Mouse (Mus musculus): ENCODE results near the gene Tpcn1.
A peak's percentile ranks its signal among the peaks of the same experiment; 100 is the strongest.

The Tpcn1 gene

DNA sequence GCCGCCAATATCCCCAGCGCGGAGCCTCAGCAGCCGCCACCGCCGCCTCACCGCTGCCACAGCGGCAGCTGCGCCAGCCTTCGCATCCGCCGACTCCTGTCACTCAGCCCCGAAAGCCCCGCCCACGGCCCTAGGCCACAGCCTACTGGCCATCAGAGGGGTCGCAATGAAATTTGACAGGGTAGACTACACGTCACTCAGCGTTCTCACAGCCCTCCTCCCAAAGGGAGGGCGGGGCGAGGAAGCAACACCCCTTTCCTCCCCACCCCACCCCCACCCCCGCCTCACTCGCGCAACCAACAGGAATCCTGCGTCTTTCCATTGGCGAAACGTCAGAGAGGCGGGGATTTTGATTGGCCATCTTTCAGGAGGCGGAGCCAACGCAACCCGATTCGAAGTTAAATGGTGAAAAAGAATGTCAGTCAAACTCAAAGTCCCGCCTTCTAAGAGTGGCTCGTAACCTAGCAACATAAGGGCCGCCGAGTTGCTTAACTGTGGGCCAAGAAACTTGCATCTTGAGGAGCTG, at the start of gene Tpcn1, which contains the start of gene Iqcd:
Tpcn1 (minus strand) TSS at position 105 of the 526 bp plus-strand sequence.
Iqcd (plus strand) TSS at position 448 of the 526 bp plus-strand sequence.
- peak; percentile 99 for DNase-seq

DNA sequence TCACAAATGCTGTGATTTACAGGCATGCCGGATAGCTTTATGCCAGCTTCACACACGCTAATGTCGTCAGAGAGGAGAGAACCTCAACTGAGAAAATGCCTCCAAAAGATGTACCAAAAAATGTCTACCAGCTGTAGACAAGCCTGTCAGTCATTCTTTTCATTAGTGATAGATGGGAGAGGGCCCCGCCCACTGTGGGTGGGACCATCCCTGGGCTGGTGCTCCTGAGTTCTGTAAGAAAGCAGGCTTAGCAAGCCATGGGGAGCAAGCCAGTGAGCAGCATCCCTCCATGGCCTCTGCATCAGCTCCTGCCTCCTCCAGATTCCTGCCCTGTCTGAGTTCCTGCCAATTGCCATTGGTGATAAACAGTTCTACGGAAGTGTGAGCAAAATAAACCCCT, 47.2 kb upstream of the Tpcn1 start:
- no peak for DNase-seq

DNA sequence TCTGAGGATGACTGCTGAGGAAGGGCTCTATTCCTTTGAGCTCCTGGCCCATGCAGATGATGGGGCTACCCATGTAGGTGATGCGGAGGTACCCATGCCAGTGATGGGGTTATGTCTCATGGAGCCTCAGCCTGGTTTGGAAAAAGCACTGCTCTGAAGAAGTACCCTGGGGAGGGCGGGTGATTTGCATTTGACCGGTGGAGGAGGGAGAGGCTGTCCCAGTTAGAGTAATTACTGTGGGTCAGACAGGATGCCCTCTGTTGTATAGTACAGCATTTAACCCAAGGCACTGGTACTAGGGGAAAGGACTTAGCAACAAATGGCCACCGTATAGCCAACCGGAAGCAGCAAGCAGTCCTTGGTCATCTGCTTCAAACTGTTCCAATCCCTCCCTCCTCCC, 46.4 kb upstream of the Tpcn1 start:
- DNase-seq, result no peak

DNA sequence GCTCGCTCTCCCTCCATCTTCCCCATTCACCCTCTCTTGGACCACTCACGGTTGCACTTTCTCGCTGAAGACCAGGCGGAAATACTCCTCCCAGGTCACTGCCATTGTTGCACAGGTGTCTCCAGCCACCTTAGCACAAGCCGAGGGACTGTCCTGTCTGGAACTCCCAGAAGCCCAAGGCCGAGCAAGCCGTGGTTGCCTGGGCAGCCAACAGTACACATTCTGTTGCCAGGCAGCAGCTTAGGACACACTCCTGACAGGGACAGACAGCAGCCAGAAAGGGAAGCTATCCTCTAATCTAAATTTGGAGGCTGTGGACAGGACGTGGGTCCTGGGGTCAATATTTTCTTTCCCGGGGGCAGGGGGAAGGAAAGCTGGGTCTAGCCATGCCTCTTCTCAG, 45.7 kb upstream of the Tpcn1 start, which contains the start of gene Cfap73:
Cfap73 (minus strand) TSS at position 105 of the 400 bp plus-strand sequence.
- DNase-seq, result peak in 1 of 2 experiments; percentile 36

DNA sequence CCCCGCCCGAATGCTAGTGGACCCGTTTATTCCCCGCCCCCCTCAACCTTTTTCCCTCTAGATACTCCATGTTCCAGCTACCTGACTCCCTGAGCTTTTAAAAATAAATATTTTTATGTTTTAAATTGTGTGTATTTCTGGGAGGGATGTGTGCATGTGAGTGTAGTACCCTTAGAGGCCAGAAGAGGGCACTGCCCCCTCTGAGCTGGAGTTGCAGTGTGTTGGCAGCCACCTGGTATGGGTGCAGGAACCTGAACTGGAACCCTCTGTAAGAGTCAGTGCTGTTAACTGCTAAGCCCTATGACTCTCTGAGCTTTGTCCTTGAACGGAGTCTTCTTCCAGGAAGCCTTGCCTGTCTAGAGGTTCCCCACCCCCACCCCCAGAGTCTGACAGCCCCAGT, 43.4 kb upstream of the Tpcn1 start:
- DNase-seq, result no peak

DNA sequence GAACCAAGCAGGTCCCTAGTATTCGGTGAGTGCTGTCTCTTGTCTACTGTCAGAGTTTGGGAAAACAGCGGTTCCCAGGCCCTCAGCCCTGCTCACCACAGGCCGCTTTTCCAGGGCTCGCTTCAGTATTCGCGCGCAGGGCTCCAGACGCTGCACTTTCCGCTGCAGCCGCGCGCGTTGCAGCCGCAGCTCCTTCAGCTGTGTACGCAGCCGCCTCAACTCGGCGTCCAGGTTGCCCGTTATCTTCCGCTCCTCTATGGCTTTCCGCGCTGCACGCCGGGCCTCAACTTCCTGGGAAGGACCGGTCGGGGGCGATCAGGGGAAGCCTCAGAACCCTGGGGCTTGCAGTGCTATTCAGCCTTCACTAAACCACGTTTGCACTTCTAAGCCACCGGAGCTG, 42.7 kb upstream of the Tpcn1 start:
- DNase-seq, result no peak

DNA sequence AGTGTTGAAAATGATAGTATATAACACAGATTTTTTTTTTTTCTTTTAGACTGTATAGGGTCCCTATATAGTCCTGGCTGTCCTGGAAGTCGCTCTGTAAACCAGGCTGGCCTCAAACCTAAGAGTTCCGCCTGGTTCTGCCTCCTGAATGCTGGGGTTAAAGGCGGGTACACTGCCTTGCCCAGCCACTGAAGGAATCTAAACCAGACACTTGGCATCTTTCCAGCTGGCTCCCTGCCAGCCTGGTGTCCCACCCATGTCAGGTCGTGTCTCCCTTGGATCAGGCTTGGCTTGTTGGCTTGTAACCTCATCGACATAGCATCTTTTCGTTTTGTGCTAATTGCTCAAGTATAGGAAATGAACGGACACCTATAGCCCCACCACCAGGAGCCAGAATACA, 40.2 kb upstream of the Tpcn1 start:
- DNase-seq, result no peak

DNA sequence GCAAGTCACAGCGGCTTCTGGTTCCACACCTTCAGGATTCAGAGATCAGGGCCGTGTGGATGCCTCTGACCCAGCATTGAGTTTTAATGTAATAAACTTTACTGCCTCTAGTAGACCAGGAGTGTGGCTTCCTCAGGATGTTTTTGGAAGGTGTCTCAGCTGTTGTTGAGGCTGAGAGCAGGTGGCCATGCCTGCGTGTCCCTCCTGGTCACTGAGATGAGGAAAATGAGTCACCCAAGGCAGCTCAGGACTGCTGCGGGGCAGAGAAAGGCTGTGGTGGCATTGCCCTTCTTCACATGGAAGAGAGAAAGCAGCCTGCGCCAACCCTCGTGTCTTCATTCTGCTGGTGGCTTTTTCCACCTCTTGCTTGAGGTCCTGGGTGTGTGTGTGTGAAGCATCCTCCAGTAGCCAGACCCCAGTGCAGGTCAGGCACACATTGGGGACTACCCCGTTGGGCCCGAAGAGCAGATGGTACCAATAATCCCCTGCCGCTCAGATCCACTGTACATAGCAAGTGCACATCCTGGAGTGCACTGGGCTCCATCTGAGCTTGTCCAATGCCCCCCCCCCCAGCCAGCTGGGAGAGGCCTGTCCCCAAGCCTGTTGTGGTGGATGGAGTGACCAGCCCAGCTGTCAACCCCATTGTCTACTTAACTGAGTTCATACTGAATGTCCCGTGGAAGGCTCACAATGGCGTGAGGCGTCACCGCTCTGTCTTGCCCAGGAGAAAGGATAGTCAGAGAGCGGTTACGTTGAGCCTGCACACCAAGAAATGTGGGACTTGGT, 39.2 kb upstream of the Tpcn1 start:
- DNase-seq, result no peak

DNA sequence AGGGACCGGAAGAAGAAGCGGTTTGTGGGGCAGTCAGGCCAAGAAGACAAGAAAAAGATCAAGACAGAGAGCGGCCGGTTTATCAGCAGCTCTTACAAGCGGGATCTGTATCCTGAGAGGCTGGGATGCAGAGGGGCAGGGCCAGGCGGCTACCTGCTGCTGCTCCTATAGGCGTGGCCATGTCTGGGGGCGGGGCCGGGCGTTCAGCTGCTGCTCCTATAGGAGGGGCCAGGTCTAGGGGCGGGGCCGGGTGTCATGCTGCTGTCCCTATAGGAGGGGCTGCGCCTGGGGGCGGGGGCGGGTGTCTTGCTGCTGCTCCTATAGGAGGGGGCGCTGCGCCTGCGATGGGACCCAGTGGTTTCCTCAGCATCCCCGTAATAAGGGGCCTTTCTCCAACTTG, 37.9 kb upstream of the Tpcn1 start:
- peak in 1 of 2 experiments; percentile 61 for DNase-seq

DNA sequence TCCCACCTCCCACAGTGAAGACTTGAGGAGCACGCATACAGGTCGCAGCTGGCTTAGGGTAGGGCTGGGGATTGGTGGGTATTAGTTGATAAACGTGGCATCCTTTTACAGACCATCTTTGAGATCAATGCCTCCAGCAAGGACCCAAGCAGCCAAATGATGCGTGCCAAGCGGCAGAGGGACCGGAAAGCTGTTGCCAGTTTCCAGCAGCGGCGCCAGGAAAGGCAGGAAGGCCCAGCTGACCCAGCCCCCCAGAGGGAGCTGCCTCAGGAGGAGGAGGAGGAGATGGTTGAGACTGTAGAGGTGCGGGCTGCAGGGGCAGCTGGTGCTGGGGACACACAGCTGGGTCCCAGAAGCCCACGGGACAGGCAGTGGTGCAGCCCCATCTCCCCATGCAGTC, 36.0 kb upstream of the Tpcn1 start:
- DNase-seq, result no peak

DNA sequence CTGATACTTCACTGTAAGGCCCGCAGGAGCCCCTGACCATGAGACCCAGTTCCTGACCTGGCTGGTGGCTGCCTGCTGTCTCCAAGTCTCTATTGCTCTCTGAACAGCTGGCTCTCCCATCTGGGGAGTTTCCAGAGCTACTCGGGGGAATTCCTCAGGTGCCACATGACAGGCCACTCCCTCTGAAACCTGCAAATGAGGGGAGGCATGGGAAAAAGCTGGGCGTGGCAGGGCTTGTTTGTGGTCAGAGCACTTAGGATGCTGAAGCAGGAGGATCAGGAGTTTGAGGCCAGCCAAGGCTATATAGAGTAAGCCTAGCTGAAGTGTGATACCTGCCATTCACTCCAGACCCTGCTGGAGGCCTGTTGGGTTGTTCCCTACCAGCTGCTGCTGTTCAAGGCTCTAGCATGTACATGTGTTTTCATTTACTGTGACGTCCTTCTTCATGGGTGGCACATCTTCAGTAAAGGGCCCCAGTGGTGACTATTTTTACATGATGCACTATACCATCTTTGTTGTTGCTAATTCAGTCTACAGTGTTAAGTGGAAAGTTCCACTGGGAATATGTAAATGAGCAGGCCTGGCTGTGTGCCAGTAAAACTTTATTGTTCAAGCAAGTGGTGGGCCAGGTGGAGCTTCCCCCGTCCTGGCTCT, 33.9 kb upstream of the Tpcn1 start:
- DNase-seq, result no peak

DNA sequence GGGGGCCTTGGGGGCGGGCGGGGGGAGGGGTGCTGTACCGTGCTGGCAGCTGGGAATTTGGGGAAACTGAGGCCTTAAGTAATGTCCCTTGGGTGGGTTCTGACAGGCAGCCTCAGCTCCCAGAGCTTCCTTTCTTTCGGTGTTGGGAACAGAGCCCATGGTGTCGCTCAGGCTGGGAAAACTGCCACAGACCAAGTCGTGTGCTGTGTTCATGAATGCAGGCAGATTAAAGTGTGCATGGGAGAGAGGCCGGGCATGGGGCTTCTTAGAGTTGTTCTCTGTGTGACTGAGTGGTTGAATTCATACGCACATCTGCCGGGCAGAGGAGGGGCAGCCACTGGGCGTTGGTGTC, 33.3 kb upstream of the Tpcn1 start:
- DNase-seq, result no peak

DNA sequence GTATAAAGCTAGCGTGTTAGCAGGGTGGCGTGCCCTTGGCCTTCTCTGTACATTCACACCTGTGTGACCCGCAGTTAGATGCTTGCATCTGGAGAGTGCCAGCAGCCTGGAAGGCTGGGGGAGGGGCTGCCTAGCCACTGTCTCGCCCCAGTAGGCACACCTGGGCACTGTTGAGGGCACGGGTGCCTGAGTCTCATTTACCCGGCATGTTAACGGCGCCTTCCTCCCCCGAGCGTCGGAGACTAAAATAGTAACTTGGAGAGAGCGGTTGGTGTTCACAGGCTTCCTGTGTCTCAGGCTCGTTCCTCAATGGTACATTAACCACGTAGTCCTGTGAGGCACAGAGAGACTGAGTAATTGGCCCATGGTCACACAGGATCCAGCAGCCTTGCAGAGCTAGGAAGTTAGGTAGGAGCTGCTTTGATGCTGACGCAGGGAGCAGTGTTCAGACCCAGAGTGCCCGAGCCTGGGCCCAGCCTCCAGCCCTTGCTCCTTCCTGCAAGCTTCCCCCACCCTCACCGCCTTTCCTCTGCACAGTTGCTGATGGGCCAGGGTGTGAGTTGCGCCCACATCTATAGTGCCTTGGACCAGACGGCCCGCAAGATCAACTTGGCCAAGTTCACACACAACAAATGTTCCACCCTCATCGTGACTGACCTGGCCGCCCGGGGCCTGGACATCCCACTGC, 32.7 kb upstream of the Tpcn1 start:
- DNase-seq, result no peak

DNA sequence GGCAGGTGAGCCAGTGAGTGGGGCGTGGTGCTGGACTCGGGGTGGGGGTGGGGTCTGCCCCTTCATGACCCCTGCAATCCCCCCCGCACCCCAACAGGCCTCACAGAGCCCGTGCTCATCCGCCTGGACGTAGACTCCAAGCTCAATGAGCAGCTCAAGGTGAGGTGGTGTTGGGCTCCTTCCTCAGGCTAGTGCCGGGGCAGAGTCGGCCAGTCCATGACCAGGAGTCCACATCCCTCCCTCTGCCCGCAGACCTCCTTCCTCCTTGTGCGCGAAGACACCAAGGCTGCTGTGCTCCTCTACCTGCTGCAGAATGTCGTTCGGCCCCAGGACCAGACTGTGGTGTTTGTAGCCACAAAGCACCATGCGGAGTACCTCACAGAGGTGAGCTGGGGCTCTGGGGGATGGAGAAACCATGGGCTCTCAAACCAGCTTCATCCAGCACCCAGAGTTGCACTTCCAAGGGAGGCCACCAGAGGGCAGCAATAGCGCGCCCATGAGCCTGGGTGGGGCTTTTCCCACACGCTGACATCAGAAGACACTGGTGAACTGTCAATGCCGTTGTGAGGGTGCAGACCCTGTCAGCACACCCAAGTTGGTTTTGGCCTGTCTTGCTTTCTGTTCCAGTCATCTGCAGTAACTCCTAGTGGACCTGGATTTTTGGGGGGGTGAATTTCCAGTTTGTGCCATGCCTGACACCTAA, 32.1 kb upstream of the Tpcn1 start:
- DNase-seq, result peak; percentile 60 to 66

DNA sequence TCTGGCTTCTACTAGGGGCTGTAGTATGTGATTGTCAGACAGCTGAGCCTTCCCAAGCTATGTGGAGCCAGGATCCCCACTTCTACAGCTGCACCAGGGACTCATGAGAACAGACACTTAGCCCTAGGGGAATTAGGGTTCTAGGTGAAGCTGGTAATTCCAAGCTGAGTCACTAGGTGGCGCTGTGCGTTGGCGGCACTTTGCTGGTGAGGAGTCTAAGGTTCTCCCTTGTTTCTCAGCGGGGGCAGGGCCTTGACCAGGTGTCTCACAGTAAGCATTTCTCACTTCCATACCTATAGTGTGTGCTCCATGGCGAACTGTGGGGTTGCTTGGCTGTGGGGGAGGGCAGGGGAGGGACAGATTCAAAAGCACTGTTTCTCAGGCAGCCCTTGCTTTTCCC, 30.7 kb upstream of the Tpcn1 start:
- DNase-seq, result peak in 1 of 2 experiments; percentile 29

DNA sequence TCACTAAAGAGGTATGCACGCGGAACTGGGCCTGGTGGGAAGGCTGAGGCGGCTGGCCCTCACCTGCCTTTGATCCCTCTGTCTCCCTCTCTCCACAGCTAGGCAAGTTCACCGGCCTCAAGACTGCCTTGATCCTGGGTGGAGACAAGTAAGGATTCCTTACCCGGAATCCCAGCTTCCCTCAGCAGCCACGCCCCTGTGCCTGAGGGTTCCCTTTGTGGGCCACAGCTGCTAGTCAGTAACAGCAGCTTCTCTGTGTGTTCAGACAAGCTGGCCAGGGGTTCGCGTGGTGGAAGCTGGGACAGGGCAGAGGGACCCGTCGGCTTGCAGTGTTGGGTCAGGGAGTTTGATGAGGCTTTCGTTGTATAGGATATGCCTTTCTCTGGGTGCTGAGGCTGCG, 30.3 kb upstream of the Tpcn1 start:
- DNase-seq, result no peak

DNA sequence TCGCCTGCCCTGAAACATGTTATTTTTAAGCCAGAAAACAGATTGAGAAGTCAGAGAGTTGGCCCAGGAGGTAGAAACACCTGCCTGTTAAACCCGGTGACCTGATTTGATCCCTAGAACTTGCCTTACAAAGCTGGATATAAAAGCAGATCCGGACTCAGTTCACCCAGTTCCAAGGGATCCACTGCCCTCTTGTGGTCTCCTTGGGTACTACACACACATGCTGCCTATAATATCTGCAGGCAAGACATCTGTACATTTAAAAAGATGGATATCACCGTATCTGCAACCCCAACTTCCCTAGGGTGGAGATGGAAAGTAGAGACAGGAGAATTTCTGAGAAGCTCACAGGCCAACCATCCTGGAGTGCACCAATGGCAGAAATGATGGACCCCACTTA, 27.4 kb upstream of the Tpcn1 start:
- DNase-seq, result no peak

DNA sequence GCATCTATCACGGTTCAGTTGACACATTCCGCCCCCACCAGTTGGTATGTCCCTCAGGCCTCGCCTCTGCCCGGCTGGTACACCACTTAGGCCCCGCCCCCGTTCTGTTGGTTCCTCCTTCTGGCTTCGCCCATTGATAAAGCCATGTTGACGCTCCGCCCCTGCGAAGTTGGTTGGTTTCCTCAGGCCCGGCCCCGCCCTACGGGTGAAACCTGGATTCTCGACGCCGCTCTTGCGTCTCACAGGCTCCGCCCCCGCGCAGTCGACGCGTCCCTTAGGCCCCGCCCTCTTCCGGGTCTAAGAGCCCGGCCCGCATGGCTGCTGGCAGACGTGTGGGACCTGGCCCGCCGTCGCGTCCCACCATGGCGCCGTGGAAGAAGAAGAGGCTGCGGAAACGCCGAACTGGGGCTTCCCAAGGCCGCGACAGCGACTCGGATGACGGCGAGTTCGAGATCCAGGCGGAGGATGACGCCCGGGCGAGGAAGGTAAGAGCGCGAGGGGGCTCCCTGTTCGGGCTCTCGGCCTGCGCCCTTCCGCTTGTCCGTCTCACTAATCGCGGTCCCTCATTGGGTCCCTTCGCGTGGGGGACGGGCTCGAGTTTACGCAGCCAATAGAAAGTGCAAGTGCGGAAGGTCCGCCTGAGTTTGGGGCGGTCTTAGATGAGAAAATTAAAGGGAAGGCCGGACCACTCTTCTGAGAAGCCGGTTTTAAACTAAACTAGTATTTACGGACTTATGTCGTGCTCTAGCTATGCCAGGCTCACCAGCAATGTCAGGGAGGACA, 24.5 kb upstream of the Tpcn1 start:
- peak; percentile 100 for DNase-seq

DNA sequence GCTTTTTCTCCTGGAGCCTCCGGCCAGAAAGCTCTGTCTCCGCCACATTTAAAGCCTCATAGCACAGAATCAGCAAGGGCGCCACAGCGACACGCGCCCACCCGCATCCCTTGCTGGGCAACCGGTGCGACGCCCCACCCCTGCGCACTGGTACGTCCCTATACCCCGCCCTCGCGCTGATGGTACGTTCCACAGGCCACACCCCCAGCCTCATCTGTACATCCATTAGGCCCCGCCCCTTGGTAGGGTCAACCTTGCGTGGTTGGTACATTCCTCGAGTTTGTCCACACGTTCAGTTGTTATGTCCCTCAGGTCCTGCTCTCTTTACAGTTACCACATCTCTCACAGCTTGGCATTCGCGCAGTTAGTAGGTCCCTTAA, 24.0 kb upstream of the Tpcn1 start, which contains the start of the genes Rita1 and Ddx54:
Rita1 (minus strand) TSS at position 148 of the 380 bp plus-strand sequence.
Ddx54 (plus strand) TSS at position 298 of the 380 bp plus-strand sequence.
- DNase-seq, result peak; percentile 96

DNA sequence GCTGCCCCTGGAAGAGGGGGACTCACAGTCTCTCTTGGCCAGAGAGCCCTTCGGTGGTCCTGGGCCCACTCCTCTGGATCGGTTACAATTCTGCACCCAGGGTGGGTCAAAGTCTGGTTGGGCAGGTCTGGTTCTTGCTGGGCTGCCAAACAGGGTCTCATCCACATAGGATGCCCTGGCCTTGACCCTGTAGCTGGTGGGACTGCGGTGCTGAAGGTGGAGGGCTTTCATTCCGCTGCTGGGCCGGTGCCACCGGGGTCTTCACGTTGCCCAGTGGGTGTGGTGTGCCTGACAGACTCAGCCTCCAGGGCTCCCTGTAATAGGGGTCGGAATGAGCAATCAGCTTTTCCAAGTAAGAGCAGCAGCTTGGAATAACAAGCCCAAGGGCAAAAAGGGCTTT, 22.9 kb upstream of the Tpcn1 start:
- no peak for DNase-seq

DNA sequence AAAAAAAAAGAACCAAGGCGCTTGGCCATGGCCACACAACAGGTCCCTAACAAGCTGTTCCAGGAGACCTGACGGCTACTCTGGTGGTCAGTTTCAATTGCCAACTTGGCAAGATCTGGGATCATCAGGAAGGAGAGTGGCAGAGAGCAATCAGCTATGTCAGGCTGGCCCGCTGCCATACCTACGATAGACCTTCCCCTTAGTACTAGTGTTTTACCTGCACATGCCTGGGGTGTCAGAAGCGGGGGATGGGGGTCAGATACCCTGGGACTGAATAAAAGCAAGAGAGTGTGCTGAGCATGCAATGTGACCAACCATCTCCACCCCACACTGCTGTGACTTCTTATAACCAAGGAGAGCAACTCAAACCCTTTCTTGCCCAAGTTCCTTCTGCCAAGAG, 22.4 kb upstream of the Tpcn1 start:
- no peak for DNase-seq

DNA sequence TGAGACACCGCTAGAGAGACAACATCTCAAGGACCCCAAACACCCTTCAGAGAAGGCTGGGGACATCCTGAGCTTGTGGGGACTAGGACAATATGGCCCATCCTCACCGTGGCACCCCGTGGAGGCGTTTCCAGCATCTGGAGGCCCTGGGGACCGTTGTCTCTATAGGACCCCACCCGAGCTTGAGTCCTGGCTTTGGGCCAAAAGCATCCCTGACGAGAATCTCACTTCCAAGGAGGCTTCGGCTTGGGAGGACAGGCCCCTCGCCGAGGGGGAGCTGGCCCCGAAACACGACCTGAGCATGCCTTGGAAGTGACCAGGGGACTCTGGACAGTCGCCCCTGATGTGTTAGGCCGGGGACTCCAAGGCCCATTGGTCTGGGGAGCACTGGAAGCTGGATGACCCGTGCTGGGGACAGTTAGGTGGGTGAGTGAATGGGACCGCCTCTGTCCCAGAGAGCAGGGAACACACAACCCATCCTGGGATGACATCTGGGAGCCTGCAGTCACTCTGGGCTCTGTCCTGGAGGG, 20.8 kb upstream of the Tpcn1 start:
- no peak for DNase-seq
